Mouse (Mus musculus) liver, adult 2 months (tissue): ENCODE results near the gene Yeats4. TPM values are rescaled to one million over a fixed set of nuclear protein-coding genes. Genes with fewer than 3 reads are reported as not detected.

Source experiments
- DNase-seq: peaks from one replicate; pipeline ENCODE4 v3.0.0-alpha.2; 2011; ENCODE audit warnings: low read depth, low spot score; ENCODE audit errors: extremely low read depth
- H3K27ac ChIP-seq: fragments of 200-500 bp; replicated peaks from 2 replicates; pipeline ENCODE4 v1.5.1; 2012; ENCODE audit warnings: low read depth, mild to moderate bottlenecking, control low read depth, inconsistent platforms, low read length; ENCODE audit not compliant: insufficient read depth
- H3K27me3 ChIP-seq: fragments of 200-500 bp; 2 replicates; pipeline ENCODE4 v1.6.1; 2012; ENCODE audit warnings: mild to moderate bottlenecking, moderate library complexity, low read length, inconsistent platforms; ENCODE audit not compliant: control insufficient read depth, insufficient read depth
- H3K36me3 ChIP-seq: fragments of 200-500 bp; 2 replicates; pipeline ENCODE4 v1.6.1; 2012; ENCODE audit warnings: low read length, inconsistent platforms; ENCODE audit not compliant: control insufficient read depth, insufficient read depth
- H3K4me1 ChIP-seq: fragments of 200-500 bp; 2 replicates; pipeline ENCODE4 v1.6.1; 2011; ENCODE audit warnings: low read length; ENCODE audit not compliant: control insufficient read depth, insufficient read depth
- H3K4me3 ChIP-seq: fragments of 200-500 bp; 2 replicates; pipeline ENCODE4 v1.5.1; 2011; ENCODE audit warnings: low read depth, mild to moderate bottlenecking, control low read depth, low read length, moderate library complexity; ENCODE audit not compliant: insufficient read depth
- H3K79me2 ChIP-seq: fragments of 200-500 bp; 2 replicates; pipeline ENCODE4 v1.6.1; 2012; ENCODE audit warnings: inconsistent platforms, mild to moderate bottlenecking, low read length, moderate library complexity; ENCODE audit not compliant: control insufficient read depth, insufficient read depth
- H3K9ac ChIP-seq: fragments of 200-500 bp; 2 replicates; pipeline ENCODE4 v1.6.1; 2012; ENCODE audit warnings: low read depth, mild to moderate bottlenecking, control low read depth, inconsistent platforms, low read length
- CTCF ChIP-seq: fragments of 200-500 bp; IDR thresholded peaks from 2 replicates; pipeline ENCODE4 v1.5.1; 2011; ENCODE audit warnings: low read depth, low read length, control low read depth
- POLR2A ChIP-seq: fragments of 200-500 bp; IDR thresholded peaks from 2 replicates; pipeline ENCODE4 v1.6.1; 2011; ENCODE audit warnings: low read length, control low read depth; ENCODE audit not compliant: insufficient read depth; ENCODE audit errors: extremely low read depth
- WGBS: fragments of 180-500 bp; shearing (Covaris S2); methylation state at CpG from one replicate; pipeline ENCODE4 v1.1.7; 2018; 5-methylcytosine and 5-hydroxymethylcytosine counted together
- polyA plus RNA-seq: library from polyadenylated mRNA; depleted of rRNA; stranded (reverse); fragments of >200 nt; gene quantifications from 2 replicates; pipeline ENCODE4 v1.2.3, GENCODE M21; 2012; rRNA removed
- total RNA-seq: library from RNA; depleted of rRNA; stranded (reverse); fragments of >200 nt; gene quantifications from 2 replicates; pipeline ENCODE4 v1.2.3, GENCODE M21; 2014; rRNA removed

Yeats4 gene
- total and polyA plus RNA-seq, 2 experiments = 17.9 to 19.6 TPM

DNA sequence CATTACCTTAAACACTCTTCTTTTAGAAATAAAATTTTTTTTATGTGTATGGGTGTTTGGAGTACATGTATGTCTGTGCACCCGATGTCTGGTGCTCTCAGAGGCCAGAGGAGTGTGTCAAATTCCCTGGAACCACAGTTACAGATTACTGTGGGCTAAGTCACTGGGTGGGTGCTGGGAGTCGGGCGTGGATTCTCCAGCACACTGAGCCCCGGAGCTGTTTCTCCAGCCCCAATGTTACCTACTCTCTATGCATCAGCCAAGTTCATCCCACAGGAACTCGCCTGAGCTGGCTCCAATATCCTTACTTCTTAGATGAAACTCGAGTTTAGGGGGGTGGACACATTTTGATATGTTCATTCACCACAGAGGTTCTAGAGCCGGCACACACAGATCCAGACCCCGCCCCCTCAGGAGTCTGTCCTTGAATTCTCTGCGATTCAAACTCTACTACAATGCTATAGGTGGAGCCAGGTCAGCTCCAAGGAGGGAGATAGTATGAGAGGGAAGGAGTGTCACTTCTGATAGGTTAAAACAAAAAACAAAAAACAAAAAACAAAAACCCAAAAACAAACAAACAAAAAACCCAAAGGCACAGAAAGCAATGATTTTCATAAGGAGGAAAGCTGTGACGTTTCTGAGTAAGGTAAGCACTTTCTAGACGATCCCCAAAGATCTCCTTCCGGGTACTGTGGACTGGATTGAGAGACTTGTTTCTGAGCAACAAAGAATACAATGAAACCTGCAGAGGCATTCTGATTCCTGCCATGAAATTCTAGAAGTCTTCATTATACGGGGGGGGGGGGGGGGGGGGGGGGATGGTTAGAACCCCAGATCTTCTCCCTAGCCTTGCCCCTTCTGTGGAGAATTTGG lies 50.5 kb downstream of the Yeats4 start:
- no peak overlapping the region for H3K4me3 ChIP-seq
- H3K27ac ChIP-seq = no peak overlapping the region

DNA sequence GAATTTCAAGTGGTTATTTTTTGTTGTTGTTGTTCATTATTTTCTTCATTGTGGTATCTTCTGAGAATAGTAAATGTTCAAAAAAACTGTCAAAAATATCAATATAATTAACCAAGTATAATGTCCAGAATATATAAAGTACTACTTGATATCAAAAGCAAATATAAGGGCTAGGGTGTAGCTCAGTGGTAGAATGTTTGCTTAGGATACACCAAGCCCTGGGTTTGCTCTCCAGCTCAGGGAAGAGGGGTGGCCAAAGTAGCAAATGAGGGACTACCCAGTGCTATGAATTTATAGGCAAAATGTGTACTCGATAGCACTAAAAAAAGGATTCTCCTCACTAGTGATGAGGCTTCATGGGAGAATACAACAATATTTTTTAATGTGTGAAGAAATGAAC lies 51.2 kb downstream of the Yeats4 start:
- no peak overlapping the region for H3K4me3 ChIP-seq
- H3K27me3 ChIP-seq = no peaks in the 10 kb centered on the region
- no peak overlapping the region for H3K27ac ChIP-seq
- no peak overlapping the region for H3K9ac ChIP-seq
- TF ChIP-seq POLR2A (no peak), CTCF (no peak)
- no peaks in the 10 kb centered on the region for H3K79me2 ChIP-seq
- 84% methylated on average over 1 of the region's 1 CpGs for WGBS
- no peaks in the 10 kb centered on the region for H3K36me3 ChIP-seq
- H3K4me1 ChIP-seq = no peaks in the 10 kb centered on the region
- DNase-seq = no peak

More for the DNA sequence above, 50.5 kb downstream of the Yeats4 start:
- Histone ChIP-seq H3K4me1 (no peaks in the 10 kb centered on the region), H3K9ac (no peak overlapping the region), H3K27me3 (no peaks in the 10 kb centered on the region), H3K36me3 (no peaks in the 10 kb centered on the region), H3K79me2 (no peaks in the 10 kb centered on the region)
- TF ChIP-seq CTCF = no peak
- TF ChIP-seq POLR2A = no peak
- WGBS = 47% methylated on average over 13 of the region's 13 CpGs
- no peak for DNase-seq

DNA sequence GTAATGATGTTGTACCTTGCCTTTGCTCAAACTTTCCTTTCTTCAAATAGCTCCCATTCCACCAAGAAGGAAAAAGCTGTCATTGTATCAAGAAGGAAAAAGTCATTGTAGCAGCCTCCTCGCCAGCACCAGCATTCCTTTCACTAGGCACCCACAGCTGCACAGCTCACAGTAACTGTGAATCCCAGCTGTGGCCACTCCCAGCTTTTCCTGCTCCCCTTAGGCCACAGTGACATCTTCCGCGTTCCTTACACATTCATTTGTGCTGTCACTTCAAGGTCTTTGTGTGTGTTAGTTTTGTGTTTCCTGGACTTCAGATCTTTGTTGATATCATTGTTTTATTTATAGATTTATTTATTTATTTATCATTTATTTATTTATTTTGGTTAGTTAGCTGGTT lies 52.2 kb downstream of the Yeats4 start:
- H3K27ac ChIP-seq = no peak overlapping the region
- no peak overlapping the region for H3K9ac ChIP-seq
- TF ChIP-seq POLR2A = no peak
- no peak for TF ChIP-seq CTCF
- H3K4me1 ChIP-seq = no peaks in the 10 kb centered on the region
- DNase-seq = no peak
- H3K4me3 ChIP-seq = no peak overlapping the region
- H3K79me2 ChIP-seq = no peaks in the 10 kb centered on the region
- H3K27me3 ChIP-seq = no peaks in the 10 kb centered on the region
- WGBS = 65% methylated on average over 3 of the region's 3 CpGs
- no peaks in the 10 kb centered on the region for H3K36me3 ChIP-seq

- no peaks in the 10 kb centered on the region for H3K27me3 ChIP-seq
- H3K79me2 ChIP-seq = no peaks in the 10 kb centered on the region
- H3K27ac ChIP-seq = no peak overlapping the region
- TF ChIP-seq CTCF (no peak), POLR2A (no peak)
- DNase-seq = no peak
- H3K9ac ChIP-seq = no peak overlapping the region
- H3K4me1 ChIP-seq = no peaks in the 10 kb centered on the region
- H3K4me3 ChIP-seq = no peak overlapping the region
- 91% methylated on average over 11 of the region's 11 CpGs for WGBS
- H3K36me3 ChIP-seq = no peaks in the 10 kb centered on the region
These were observed 57.4 kb downstream of the Yeats4 start for GRCm38 (mm10) chr10:117166785-117167425.

Other genes starting within 250 kb of the Yeats4 start
- gene Best3, start 238.2 kb downstream of the Yeats4 start, total RNA-seq = not detected in 2 replicates
- not detected in 2 replicates for gene Best3, start 238.2 kb downstream of the Yeats4 start, polyA plus RNA-seq
- gene Lrrc10, start 179.2 kb downstream of the Yeats4 start, total RNA-seq = not detected in 2 replicates
- gene Lrrc10, start 179.2 kb downstream of the Yeats4 start, polyA plus RNA-seq = not detected in 2 replicates
- 114 and 116 TPM in 2 replicates for gene Cct2, start 160.7 kb downstream of the Yeats4 start, total RNA-seq
- 36.6 and 40.1 TPM in 2 replicates for gene Cct2, start 160.7 kb downstream of the Yeats4 start, polyA plus RNA-seq
- gene Frs2, start 76.0 kb downstream of the Yeats4 start, total RNA-seq = 11.1 and 15.2 TPM in 2 replicates
- gene Frs2, start 76.0 kb downstream of the Yeats4 start, polyA plus RNA-seq = 6.0 and 7.4 TPM in 2 replicates
- not detected in 2 replicates for gene 9530003J23Rik, start 14.2 kb upstream of the Yeats4 start, total RNA-seq
- not detected in 2 replicates for gene 9530003J23Rik, start 14.2 kb upstream of the Yeats4 start, polyA plus RNA-seq
- gene Lyz2, start 57.8 kb upstream of the Yeats4 start, total RNA-seq = 111 and 130 TPM in 2 replicates
- 27.8 and 39.0 TPM in 2 replicates for gene Lyz2, start 57.8 kb upstream of the Yeats4 start, polyA plus RNA-seq
- gene Lyz1, start 68.4 kb upstream of the Yeats4 start, total RNA-seq = not detected in 2 replicates
- not detected in 2 replicates for gene Lyz1, start 68.4 kb upstream of the Yeats4 start, polyA plus RNA-seq
- gene Cpsf6, start 155.5 kb upstream of the Yeats4 start, total RNA-seq = 32.8 and 33.1 TPM in 2 replicates
- 17.0 and 23.7 TPM in 2 replicates for gene Cpsf6, start 155.5 kb upstream of the Yeats4 start, polyA plus RNA-seq